20 mouse cellular contexts compared by ENCODE assay signal in genomic region chr4:153662731-153663130, GRCm38 (mm10).
A peak's percentile ranks its signal among the peaks of the same experiment; 100 is the strongest.
DNase-seq lines count a peak whose midpoint lies in the region; ATAC-seq and TF ChIP-seq lines count a peak whose summit lies in the region.
"Had no signal": no experiment of that assay in that cellular context is flagged by ENCODE, and none has a peak within 500 bp of the region (broad histone marks: within the 10 kb centered on the region; RNA-seq: fewer than 3 reads in every experiment).

No protein-coding gene starts in this region.

- no peaks in the 10 kb centered on the region for H3K4me1 ChIP-seq in heart, embryonic 12.5 days (replicated peaks)
- peaks cover 12% of the 10 kb centered on the region for H3K4me1 ChIP-seq in hindbrain, embryonic 13.5 days (replicated peaks)
- peaks cover 5% of the 10 kb centered on the region; the same call in 1 of the 2 replicates for H3K4me1 ChIP-seq in hindbrain, postnatal 0 days (ENCODE audit: insufficient read depth, low read length)
- peaks cover 10% of the 10 kb centered on the region; the same call in 1 of the 2 replicates for H3K4me1 ChIP-seq in neural tube, embryonic 14.5 days (ENCODE audit: control insufficient read depth, insufficient read depth, low read length)
- H3K4me1 ChIP-seq: embryonic facial prominence, embryonic 12.5 days; forebrain, embryonic 15.5 days had no signal

- H3K9me3 ChIP-seq in heart, embryonic 12.5 days (replicated peaks) = no peaks in the 10 kb centered on the region; the same call in 1 of the 2 replicates
- H3K9me3 ChIP-seq in hindbrain, embryonic 13.5 days = no peaks in the 10 kb centered on the region
- no peaks in the 10 kb centered on the region for H3K9me3 ChIP-seq in hindbrain, postnatal 0 days (ENCODE audit: low read length)
- H3K9me3 ChIP-seq in neural tube, embryonic 14.5 days (ENCODE audit: control insufficient read depth, low read length) = no peaks in the 10 kb centered on the region
- H3K9me3 ChIP-seq: embryonic facial prominence, embryonic 12.5 days; forebrain, embryonic 15.5 days had no signal

- no peak overlapping the region for H3K9ac ChIP-seq in heart, embryonic 12.5 days
- no peak overlapping the region for H3K9ac ChIP-seq in hindbrain, embryonic 13.5 days
- no peak overlapping the region for H3K9ac ChIP-seq in hindbrain, postnatal 0 days (replicated peaks; ENCODE audit: low read length)
- no peak overlapping the region for H3K9ac ChIP-seq in neural tube, embryonic 14.5 days (replicated peaks; ENCODE audit: low read depth, low read length)
- H3K9ac ChIP-seq: embryonic facial prominence, embryonic 12.5 days; forebrain, embryonic 15.5 days had no signal

- TF ChIP-seq CTCF in hindbrain, postnatal 0 days (IDR thresholded peaks at IDR 0.05; ENCODE audit: low read depth) = no peak

- 71% methylated on average over 7 of the region's 7 CpGs for WGBS in heart, embryonic 12.5 days
- 81% methylated on average over 7 of the region's 7 CpGs for WGBS in hindbrain, embryonic 13.5 days
- WGBS in hindbrain, postnatal 0 days = 54% methylated on average over 7 of the region's 7 CpGs
- WGBS in neural tube, embryonic 14.5 days = 57% methylated on average over 7 of the region's 7 CpGs

- ATAC-seq in heart, embryonic 12.5 days (ENCODE audit: insufficient number of reproducible peaks, low FRiP score) = no peak
- no peak for ATAC-seq in hindbrain, embryonic 13.5 days (ENCODE audit: low FRiP score)
- ATAC-seq in hindbrain, postnatal 0 days = no peak
- peak; percentile 17; the same call in 1 of the 2 replicates for ATAC-seq in neural tube, embryonic 14.5 days (ENCODE audit: low read depth)
- ATAC-seq: activated CD4-positive, CD25-positive, alpha-beta regulatory T cell, adult 4 months; forebrain, embryonic 15.5 days; hindbrain, embryonic 16.5 days; Patski had no signal

- no peak overlapping the region for H3K27ac ChIP-seq in heart, embryonic 12.5 days (ENCODE audit: poor library complexity, severe bottlenecking)
- H3K27ac ChIP-seq in hindbrain, embryonic 13.5 days = peak overlapping the region; percentile 20; the same call in 1 of the 2 replicates
- H3K27ac ChIP-seq in hindbrain, postnatal 0 days = no peak overlapping the region
- H3K27ac ChIP-seq in neural tube, embryonic 14.5 days (ENCODE audit: low read depth, low read length) = peak overlapping the region; percentile 45; the same call in 1 of the 2 replicates
- H3K27ac ChIP-seq: embryonic facial prominence, embryonic 12.5 days; forebrain, embryonic 15.5 days had no signal

- H3K4me3 ChIP-seq in heart, embryonic 12.5 days = no peak overlapping the region
- H3K4me3 ChIP-seq in hindbrain, embryonic 13.5 days = no peak overlapping the region
- H3K4me3 ChIP-seq in hindbrain, postnatal 0 days (ENCODE audit: low read length) = no peak overlapping the region
- H3K4me3 ChIP-seq in neural tube, embryonic 14.5 days (ENCODE audit: low read depth, low read length) = no peak overlapping the region
- H3K4me3 ChIP-seq: embryonic facial prominence, embryonic 12.5 days; forebrain, embryonic 15.5 days had no signal

- no peaks in the 10 kb centered on the region for H3K36me3 ChIP-seq in heart, embryonic 12.5 days
- H3K36me3 ChIP-seq in hindbrain, embryonic 13.5 days = no peaks in the 10 kb centered on the region
- no peaks in the 10 kb centered on the region for H3K36me3 ChIP-seq in hindbrain, postnatal 0 days (ENCODE audit: insufficient read depth, low read length)
- H3K36me3 ChIP-seq in neural tube, embryonic 14.5 days (ENCODE audit: control insufficient read depth, insufficient read depth, low read length) = no peaks in the 10 kb centered on the region
- H3K36me3 ChIP-seq: embryonic facial prominence, embryonic 12.5 days; forebrain, embryonic 15.5 days had no signal

- peak; percentile 17 for DNase-seq in heart, adult 8-10 months (ENCODE audit: low spot score)
- DNase-seq in hindbrain, postnatal 0 days (ENCODE audit: low spot score) = no peak
- DNase-seq in kidney, postnatal 14 days = peak; percentile 24
- no peak for DNase-seq in kidney, postnatal 36 days
- no peak for DNase-seq in layer of hippocampus, postnatal 36 days
- DNase-seq: adrenal gland, postnatal 14 days; cerebellum, adult 11-12 months; cerebellum, adult 9-10 months; cerebellum, postnatal 25 days; gastrocnemius, postnatal 36 days had no signal

- H3K27me3 ChIP-seq in heart, embryonic 12.5 days (replicated peaks) = no peaks in the 10 kb centered on the region
- 0 out of 2 replicates have a peak, but pooled peaks cover 3% of the 10 kb centered on the region for H3K27me3 ChIP-seq in hindbrain, embryonic 13.5 days
- H3K27me3 ChIP-seq in hindbrain, postnatal 0 days (ENCODE audit: insufficient read depth, low read length) = no peaks in the 10 kb centered on the region
- no peaks in the 10 kb centered on the region for H3K27me3 ChIP-seq in neural tube, embryonic 14.5 days (ENCODE audit: control insufficient read depth, insufficient read depth, low read length)
- H3K27me3 ChIP-seq: CH12.LX; embryonic facial prominence, embryonic 12.5 days; forebrain, embryonic 15.5 days; Patski had no signal

- no peak overlapping the region for H3K4me2 ChIP-seq in heart, embryonic 12.5 days
- H3K4me2 ChIP-seq in hindbrain, embryonic 13.5 days = no peak overlapping the region
- no peak overlapping the region for H3K4me2 ChIP-seq in hindbrain, postnatal 0 days (ENCODE audit: low read depth, low read length)
- no peak overlapping the region for H3K4me2 ChIP-seq in neural tube, embryonic 14.5 days (ENCODE audit: low read depth, low read length)
- H3K4me2 ChIP-seq: embryonic facial prominence, embryonic 12.5 days; forebrain, embryonic 15.5 days; heart, embryonic 11.5 days had no signal

Comparison
In these comparisons a context has a peak if more than half of its experiments do, and no peak if none do; other contexts are left out.
1. DNase-seq: peak in heart, adult 8-10 months (single experiment) and kidney, postnatal 14 days (single experiment); none in hindbrain, postnatal 0 days (single experiment), kidney, postnatal 36 days (0 of 2) and layer of hippocampus, postnatal 36 days (0 of 2).
2. H3K27ac ChIP-seq: peak in hindbrain, embryonic 13.5 days (single experiment) and neural tube, embryonic 14.5 days (single experiment); none in heart, embryonic 12.5 days (single experiment) and hindbrain, postnatal 0 days (single experiment).